Mouse (Mus musculus) right cerebral cortex, postnatal 10 days (tissue): ENCODE results near the gene Upp1.

Experiments used
- DNase-seq, 2 experiments: peaks; one replicate each; pipeline ENCODE4 v3.0.0; 2021; ENCODE audit warnings: low spot score in 2 of 2

Gene Upp1

DNA sequence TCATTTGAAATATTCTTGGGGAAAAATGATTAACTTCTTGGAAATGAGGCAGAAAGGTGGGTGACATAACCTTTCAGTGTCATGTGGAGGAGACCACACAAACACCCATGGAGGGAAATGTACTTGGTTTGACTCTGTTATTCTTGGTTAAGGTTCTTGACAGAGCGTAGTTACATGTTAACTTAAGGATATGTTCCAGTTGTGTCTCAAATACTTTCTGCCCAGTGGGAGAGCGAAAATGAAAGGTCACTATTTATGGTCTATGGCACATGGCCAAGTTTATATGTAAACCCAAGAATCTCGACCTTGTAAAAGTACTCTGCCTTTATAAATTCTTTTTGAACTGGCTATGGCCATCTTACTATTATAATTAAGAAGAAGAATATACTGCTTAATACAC, 42.0 kb downstream of the Upp1 start:
- no peak for DNase-seq

DNA sequence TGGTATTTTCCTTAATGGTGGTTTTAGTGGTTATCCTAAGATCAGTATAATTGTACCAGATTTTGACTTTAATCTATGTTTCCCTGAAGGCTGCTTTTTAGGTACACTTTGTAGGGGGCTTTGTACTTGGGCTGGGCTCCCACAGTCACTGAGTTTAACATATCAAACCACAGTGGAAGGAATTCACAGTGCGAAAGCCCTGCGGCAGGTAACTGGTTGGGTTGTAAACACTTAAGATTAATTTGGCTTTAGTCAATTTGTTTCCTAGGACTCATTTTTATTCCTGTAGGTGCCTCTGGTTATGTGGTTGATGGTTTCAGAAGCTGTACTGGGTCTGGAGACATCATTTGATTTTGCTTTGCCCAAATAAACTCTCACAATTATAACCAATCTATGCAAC, 49.4 kb downstream of the Upp1 start:
- DNase-seq: no peak

DNA sequence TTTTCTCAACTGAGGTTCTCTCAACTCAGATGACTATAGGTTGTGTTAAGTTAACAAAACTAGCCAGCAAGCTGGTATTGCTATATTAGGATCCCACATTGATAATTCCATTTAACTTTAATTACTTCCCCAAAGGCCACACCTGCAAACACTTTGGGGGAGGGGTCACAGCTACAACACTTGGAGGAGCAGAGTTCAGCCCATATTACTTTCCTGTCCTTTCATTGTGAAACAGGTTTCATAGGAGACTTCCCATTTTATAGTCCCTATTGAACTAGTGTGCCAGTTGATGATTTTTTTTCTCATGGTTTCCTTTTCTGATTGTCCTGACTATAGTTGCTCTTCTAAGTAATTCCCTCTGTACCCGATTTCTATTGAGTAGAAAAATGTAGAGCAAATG, 63.6 kb downstream of the Upp1 start:
- DNase-seq: no peak
